Mouse (Mus musculus): ENCODE results near the gene Gp1ba. TPM values are rescaled to one million over a fixed set of nuclear protein-coding genes. Genes with fewer than 3 reads are reported as not detected.

Gp1ba gene
- 0.45 and 0.85 TPM in 2 replicates for total RNA-seq (2012; rRNA removed)

GRCm38 (mm10) chr11:70638714-70639278 is at the start of gene Gp1ba:
Gene Gp1ba (plus strand): TSS chr11:70639122.
- DNase-seq (ENCODE audit: low read depth, low spot score) = no peak
- TF ChIP-seq HCFC1 (IDR thresholded peaks at IDR 0.05; ENCODE audit: borderline replicate concordance, insufficient read depth, low read length) = no peak
- TF ChIP-seq ZNF384 (IDR thresholded peaks at IDR 0.05; ENCODE audit: low read depth, low read length) = no peak
- TF ChIP-seq CHD2 (IDR thresholded peaks at IDR 0.05; ENCODE audit: low read depth, low read length) = no peak
- no peak for TF ChIP-seq MAFK (IDR thresholded peaks at IDR 0.05; ENCODE audit: insufficient read depth, low read depth, low read length)
- no peak for TF ChIP-seq ZC3H11A (IDR thresholded peaks at IDR 0.05; ENCODE audit: borderline replicate concordance, low read depth, low read length)
- Histone ChIP-seq H3K4me1 (ENCODE audit: control insufficient read depth in 2 of 2, insufficient read depth in 2 of 2, low read length in 2 of 2, poor library complexity in 1 of 2) (no peaks in the 10 kb centered on the region), H3K36me3 (ENCODE audit: control insufficient read depth, insufficient read depth, low read length, poor library complexity, severe bottlenecking) (no peaks in the 10 kb centered on the region), H3K9ac (ENCODE audit: insufficient read depth, low read depth, low read length, poor library complexity, severe bottlenecking) (no peak within 1 kb of the TSS), H3K9me3 (ENCODE audit: control insufficient read depth, insufficient read depth, low read depth, low read length) (no peaks in the 10 kb centered on the region), H3K4me3 (ENCODE audit: insufficient read depth in 1 of 2, low read depth in 1 of 2, low read length in 2 of 2, poor library complexity in 1 of 2, severe bottlenecking in 1 of 2) (no peak within 1 kb of the TSS), H3K27ac (ENCODE audit: insufficient read depth, low read depth, low read length, poor library complexity, severe bottlenecking) (no peak within 1 kb of the TSS)
- in situ Hi-C loops (cut with MboI; ENCODE audit: low sequenced_read_pairs in 2 of 2, unreplicated experiment in 2 of 2) = no loop called here

- H3K9ac ChIP-seq (ENCODE audit: insufficient read depth, low read depth, low read length, poor library complexity, severe bottlenecking) = no peak overlapping the region
- no peak for TF ChIP-seq ZNF384 (IDR thresholded peaks at IDR 0.05; ENCODE audit: low read depth, low read length)
- TF ChIP-seq HCFC1 (IDR thresholded peaks at IDR 0.05; ENCODE audit: borderline replicate concordance, insufficient read depth, low read length) = no peak
- no peak for TF ChIP-seq MAFK (IDR thresholded peaks at IDR 0.05; ENCODE audit: insufficient read depth, low read depth, low read length)
- no peak for TF ChIP-seq CHD2 (IDR thresholded peaks at IDR 0.05; ENCODE audit: low read depth, low read length)
- TF ChIP-seq ZC3H11A (IDR thresholded peaks at IDR 0.05; ENCODE audit: borderline replicate concordance, low read depth, low read length) = no peak
- H3K36me3 ChIP-seq (ENCODE audit: control insufficient read depth, insufficient read depth, low read length, poor library complexity, severe bottlenecking) = no peaks in the 10 kb centered on the region
- H3K27ac ChIP-seq (ENCODE audit: insufficient read depth, low read depth, low read length, poor library complexity, severe bottlenecking) = no peak overlapping the region
- DNase-seq (ENCODE audit: low read depth, low spot score) = no peak
- H3K4me3 ChIP-seq (ENCODE audit: insufficient read depth in 1 of 2, low read depth in 1 of 2, low read length in 2 of 2, poor library complexity in 1 of 2, severe bottlenecking in 1 of 2) = no peak overlapping the region
- H3K4me1 ChIP-seq (ENCODE audit: control insufficient read depth in 2 of 2, insufficient read depth in 2 of 2, low read length in 2 of 2, poor library complexity in 1 of 2) = peaks cover 0 to 2% of the 10 kb centered on the region in 2 experiments; a peak in 1 of 4 replicates
- H3K9me3 ChIP-seq (ENCODE audit: control insufficient read depth, insufficient read depth, low read depth, low read length) = no peaks in the 10 kb centered on the region
- in situ Hi-C loops (cut with MboI; ENCODE audit: low sequenced_read_pairs in 2 of 2, unreplicated experiment in 2 of 2) = no loop called here
These were observed 47.2 kb upstream of the Gp1ba start for GRCm38 (mm10) chr11:70591733-70592132.

- Histone ChIP-seq H3K4me3 (ENCODE audit: insufficient read depth in 1 of 2, low read depth in 1 of 2, low read length in 2 of 2, poor library complexity in 1 of 2, severe bottlenecking in 1 of 2) (no peak overlapping the region), H3K9ac (ENCODE audit: insufficient read depth, low read depth, low read length, poor library complexity, severe bottlenecking) (no peak overlapping the region), H3K4me1 (ENCODE audit: control insufficient read depth in 2 of 2, insufficient read depth in 2 of 2, low read length in 2 of 2, poor library complexity in 1 of 2) (peaks cover 0 to 2% of the 10 kb centered on the region in 2 experiments; a peak in 1 of 4 replicates), H3K9me3 (ENCODE audit: control insufficient read depth, insufficient read depth, low read depth, low read length) (no peaks in the 10 kb centered on the region), H3K36me3 (ENCODE audit: control insufficient read depth, insufficient read depth, low read length, poor library complexity, severe bottlenecking) (peaks cover 8% of the 10 kb centered on the region; the same call in 1 of the 2 replicates), H3K27ac (ENCODE audit: insufficient read depth, low read depth, low read length, poor library complexity, severe bottlenecking) (no peak overlapping the region)
- no peak for DNase-seq (ENCODE audit: low read depth, low spot score)
- in situ Hi-C loops (cut with MboI; ENCODE audit: low sequenced_read_pairs in 2 of 2, unreplicated experiment in 2 of 2) = no loop called here
- TF ChIP-seq CHD2 (IDR thresholded peaks at IDR 0.05; ENCODE audit: low read depth, low read length) (no peak), ZC3H11A (IDR thresholded peaks at IDR 0.05; ENCODE audit: borderline replicate concordance, low read depth, low read length) (no peak), HCFC1 (IDR thresholded peaks at IDR 0.05; ENCODE audit: borderline replicate concordance, insufficient read depth, low read length) (no peak), MAFK (IDR thresholded peaks at IDR 0.05; ENCODE audit: insufficient read depth, low read depth, low read length) (no peak), ZNF384 (IDR thresholded peaks at IDR 0.05; ENCODE audit: low read depth, low read length) (no peak)
These were observed 44.5 kb upstream of the Gp1ba start for GRCm38 (mm10) chr11:70594253-70594989.

GRCm38 (mm10) chr11:70595638-70596037 is 43.3 kb upstream of the Gp1ba start:
- in situ Hi-C loops (cut with MboI; ENCODE audit: low sequenced_read_pairs in 2 of 2, unreplicated experiment in 2 of 2) = no loop called here
- Histone ChIP-seq H3K36me3 (ENCODE audit: control insufficient read depth, insufficient read depth, low read length, poor library complexity, severe bottlenecking) (peaks cover 10% of the 10 kb centered on the region; the same call in 1 of the 2 replicates), H3K9ac (ENCODE audit: insufficient read depth, low read depth, low read length, poor library complexity, severe bottlenecking) (no peak overlapping the region), H3K9me3 (ENCODE audit: control insufficient read depth, insufficient read depth, low read depth, low read length) (no peaks in the 10 kb centered on the region), H3K4me1 (ENCODE audit: control insufficient read depth in 2 of 2, insufficient read depth in 2 of 2, low read length in 2 of 2, poor library complexity in 1 of 2) (peaks cover 0 to 2% of the 10 kb centered on the region in 2 experiments; a peak in 1 of 4 replicates), H3K4me3 (ENCODE audit: insufficient read depth in 1 of 2, low read depth in 1 of 2, low read length in 2 of 2, poor library complexity in 1 of 2, severe bottlenecking in 1 of 2) (no peak overlapping the region), H3K27ac (ENCODE audit: insufficient read depth, low read depth, low read length, poor library complexity, severe bottlenecking) (no peak overlapping the region)
- DNase-seq (ENCODE audit: low read depth, low spot score) = no peak
- no peak for TF ChIP-seq CHD2 (IDR thresholded peaks at IDR 0.05; ENCODE audit: low read depth, low read length)
- no peak for TF ChIP-seq ZC3H11A (IDR thresholded peaks at IDR 0.05; ENCODE audit: borderline replicate concordance, low read depth, low read length)
- no peak for TF ChIP-seq MAFK (IDR thresholded peaks at IDR 0.05; ENCODE audit: insufficient read depth, low read depth, low read length)
- TF ChIP-seq ZNF384 (IDR thresholded peaks at IDR 0.05; ENCODE audit: low read depth, low read length) = no peak
- no peak for TF ChIP-seq HCFC1 (IDR thresholded peaks at IDR 0.05; ENCODE audit: borderline replicate concordance, insufficient read depth, low read length)
